Mouse (Mus musculus) G1E (cell line): ENCODE data around the gene Cenpn. TPM values are rescaled to one million over a fixed set of nuclear protein-coding genes. Genes with fewer than 3 reads are reported as not detected.
A peak's percentile ranks its signal among the peaks of the same experiment; 100 is the strongest.

Source experiments
- ATAC-seq: 2 replicates; pipeline ENCODE4 v1.8.0; 2016; ENCODE audit warnings: mild to moderate bottlenecking; ENCODE audit not compliant: insufficient number of reproducible peaks, poor library complexity, low FRiP score, severe bottlenecking; ENCODE audit errors: extremely low read depth
- DNase-seq: peaks from one replicate; pipeline ENCODE4 v3.0.0; 2012; ENCODE audit warnings: low spot score
- H3K27me3 ChIP-seq: 2 replicates; pipeline ENCODE4 v1.6.1; 2012; ENCODE audit warnings: mild to moderate bottlenecking, low read length, inconsistent platforms; ENCODE audit not compliant: insufficient read depth
- H3K36me3 ChIP-seq: replicated peaks from 2 replicates; pipeline ENCODE3; 2012; ENCODE audit warnings: mild to moderate bottlenecking, inconsistent platforms
- H3K4me1 ChIP-seq: 2 replicates; pipeline ENCODE4 v1.6.1; 2012; ENCODE audit warnings: low read depth, low read length, inconsistent platforms, mixed read lengths; ENCODE audit not compliant: insufficient read depth
- H3K4me3 ChIP-seq: 2 replicates; pipeline ENCODE4 v1.5.1; 2012; ENCODE audit warnings: low read depth, mild to moderate bottlenecking, inconsistent platforms, low read length, moderate library complexity, mixed read lengths
- H3K9me3 ChIP-seq: replicated peaks from 2 replicates; pipeline ENCODE4 v1.6.1; 2012; ENCODE audit warnings: inconsistent platforms
- CTCF ChIP-seq: IDR thresholded peaks from 2 replicates; pipeline ENCODE4 v1.5.1; 2012; ENCODE audit warnings: low read depth, low read length, inconsistent platforms, mixed read lengths
- GATA1 ChIP-seq: IDR thresholded peaks from 2 replicates; pipeline ENCODE4 v1.6.1; 2012; ENCODE audit warnings: borderline replicate concordance, low read length, inconsistent platforms, mixed read lengths
- GATA2 ChIP-seq: IDR thresholded peaks from 2 replicates; pipeline ENCODE4 v1.6.1; 2012; ENCODE audit warnings: low read depth, low read length, inconsistent platforms, borderline replicate concordance
- POLR2AphosphoS5 ChIP-seq: IDR thresholded peaks from 2 replicates; pipeline ENCODE4 v1.6.1; 2012; ENCODE audit warnings: low read depth, low read length, inconsistent platforms; ENCODE audit not compliant: insufficient replicate concordance
- TAL1 ChIP-seq: conservative IDR thresholded peaks from 2 replicates; pipeline ENCODE4 v1.6.1; 2012; ENCODE audit warnings: low read depth, low read length, inconsistent platforms, mixed read lengths
- polyA plus RNA-seq: library from polyadenylated mRNA; stranded (reverse); fragments of >175 nt; gene quantifications from 2 replicates; pipeline ENCODE4 v1.2.3, GENCODE M21; 2012
- total RNA-seq, 2 experiments: library from RNA; stranded (forward) in 1 of 2; stranded (reverse) in 1 of 2; fragments of 200-1000 nt in 1 of 2; fragments of >200 nt in 1 of 2; fragmentation: Nextera tagmentation in 1 of 2; gene quantifications; 2 replicates each; pipeline ENCODE4 v1.2.3; 2014 to 2017

Gene Cenpn
- total and polyA plus RNA-seq, 3 experiments: 11.2 to 69.8 (median 49.2) TPM

DNA sequence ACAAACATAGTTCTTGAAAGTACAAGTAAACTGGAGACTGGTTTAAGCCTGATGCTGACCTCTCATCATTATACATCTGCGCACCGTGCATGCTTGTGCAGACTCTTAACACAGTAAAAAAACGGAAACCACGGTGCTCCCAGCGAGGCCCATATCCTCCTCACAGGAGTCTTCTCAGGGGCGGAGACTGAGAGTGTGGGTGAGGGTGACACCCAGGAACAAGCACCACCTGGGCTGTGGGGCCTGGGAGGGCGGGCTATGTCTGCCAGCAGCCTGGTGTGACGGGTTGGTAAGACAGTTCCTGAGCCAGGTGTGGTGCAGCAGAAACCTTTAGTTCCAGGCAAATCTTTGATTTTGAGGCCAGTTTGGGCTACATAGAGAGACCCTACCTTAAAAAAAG lies 30.9 kb downstream of the Cenpn start:
- Histone ChIP-seq H3K4me3 (no peak overlapping the region), H3K27me3 (no peaks in the 10 kb centered on the region), H3K36me3 (peaks cover 82% of the 10 kb centered on the region), H3K4me1 (peaks cover 40% of the 10 kb centered on the region), H3K9me3 (no peaks in the 10 kb centered on the region)
- DNase-seq: no peak
- TF ChIP-seq TAL1 (no peak), CTCF (no peak), POLR2AphosphoS5 (no peak), GATA2 (no peak), GATA1 (no peak)
- no peak for ATAC-seq

DNA sequence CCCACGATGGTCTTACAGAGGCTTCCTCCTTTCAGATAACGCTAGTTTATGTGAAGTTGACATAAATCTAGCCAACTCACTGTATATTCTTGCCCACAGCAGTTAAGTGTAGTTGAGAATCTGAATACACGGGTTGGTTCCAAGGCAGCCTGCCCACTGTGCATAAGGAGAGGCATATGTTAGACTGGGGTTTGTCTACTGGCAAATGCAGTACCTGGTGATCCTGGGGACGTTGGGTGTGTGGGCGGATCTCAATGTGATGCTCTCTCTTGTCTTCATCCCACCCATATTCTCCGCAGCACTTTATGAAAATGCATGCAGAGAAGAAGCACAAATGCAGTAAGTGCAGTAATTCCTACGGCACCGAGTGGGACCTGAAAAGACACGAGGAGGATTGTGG lies 32.9 kb downstream of the Cenpn start:
- no peaks in the 10 kb centered on the region for H3K9me3 ChIP-seq
- no peaks in the 10 kb centered on the region for H3K27me3 ChIP-seq
- ATAC-seq (no peak), DNase-seq (no peak)
- no peak for TF ChIP-seq POLR2AphosphoS5
- TF ChIP-seq TAL1: no peak
- TF ChIP-seq CTCF: no peak
- no peak for TF ChIP-seq GATA1
- no peak for TF ChIP-seq GATA2
- H3K4me1 ChIP-seq: peaks cover 35% of the 10 kb centered on the region
- H3K36me3 ChIP-seq: peaks cover 89% of the 10 kb centered on the region
- H3K4me3 ChIP-seq: no peak overlapping the region

DNA sequence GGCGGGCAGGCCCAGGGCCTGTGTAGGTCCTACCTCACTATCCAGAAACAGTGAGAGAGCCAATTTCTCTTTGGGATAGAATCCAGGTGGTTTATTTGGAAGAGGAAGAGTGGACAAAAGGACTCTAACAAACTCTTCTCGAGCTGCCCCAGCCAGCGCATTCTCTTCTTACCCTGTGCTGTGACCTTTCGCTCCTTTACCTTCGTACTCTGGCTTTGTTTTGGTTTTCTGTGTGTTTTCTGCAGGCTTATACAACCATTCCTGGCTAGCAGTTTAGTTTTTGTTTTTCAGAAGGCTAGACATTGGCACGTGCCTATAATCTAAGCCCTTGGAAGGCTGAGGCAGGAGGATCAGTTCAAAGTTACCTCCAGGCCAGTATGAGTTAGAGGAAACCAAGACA lies 48.0 kb downstream of the Cenpn start:
- no peaks in the 10 kb centered on the region for H3K9me3 ChIP-seq
- no peak for DNase-seq
- H3K4me3 ChIP-seq: no peak overlapping the region
- 0 out of 2 replicates have a peak, but pooled peaks cover 4% of the 10 kb centered on the region for H3K4me1 ChIP-seq
- no peaks in the 10 kb centered on the region for H3K36me3 ChIP-seq
- TF ChIP-seq GATA2: no peak
- no peak for TF ChIP-seq TAL1
- no peak for TF ChIP-seq GATA1
- TF ChIP-seq POLR2AphosphoS5: no peak
- TF ChIP-seq CTCF: no peak
- no peak for ATAC-seq
- H3K27me3 ChIP-seq: peaks cover 25% of the 10 kb centered on the region

- peaks cover 29% of the 10 kb centered on the region for H3K27me3 ChIP-seq
- ATAC-seq (no peak), DNase-seq (no peak)
- TF ChIP-seq CTCF: no peak
- TF ChIP-seq TAL1: no peak
- TF ChIP-seq POLR2AphosphoS5: no peak
- TF ChIP-seq GATA1: no peak
- TF ChIP-seq GATA2: no peak
- H3K36me3 ChIP-seq: no peaks in the 10 kb centered on the region
- H3K9me3 ChIP-seq: no peaks in the 10 kb centered on the region
- H3K4me3 ChIP-seq: no peak overlapping the region
- peaks cover 23% of the 10 kb centered on the region for H3K4me1 ChIP-seq
Observed at GRCm38 (mm10) chr8:116975066-116975465, 53.5 kb downstream of the Cenpn start.

DNA sequence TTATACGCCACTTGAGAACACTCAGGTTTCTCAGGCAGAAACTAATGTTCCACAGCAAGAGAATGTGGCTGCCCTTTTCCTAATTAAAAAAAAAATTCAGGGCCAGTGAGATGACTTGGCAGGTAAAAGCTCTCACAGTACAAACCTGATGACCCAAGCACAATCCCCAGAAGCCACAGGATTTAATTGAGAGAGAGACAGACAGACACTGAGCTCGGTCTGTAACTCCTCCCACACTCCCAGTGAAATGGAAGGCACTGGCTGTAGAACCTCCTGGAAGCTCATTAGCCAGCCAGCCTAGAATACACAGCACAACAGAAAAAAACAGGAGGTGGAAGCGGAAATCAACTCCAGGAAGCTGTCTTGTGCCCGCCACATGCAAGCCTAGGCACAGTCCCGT lies 54.1 kb downstream of the Cenpn start:
- TF ChIP-seq CTCF (no peak), POLR2AphosphoS5 (no peak), TAL1 (no peak), GATA2 (no peak), GATA1 (no peak)
- no peaks in the 10 kb centered on the region for H3K9me3 ChIP-seq
- peaks cover under 1% of the 10 kb centered on the region for H3K36me3 ChIP-seq
- peaks cover 25% of the 10 kb centered on the region for H3K4me1 ChIP-seq
- no peak for DNase-seq
- H3K4me3 ChIP-seq: no peak overlapping the region
- H3K27me3 ChIP-seq: peaks cover 24% of the 10 kb centered on the region
- no peak for ATAC-seq

DNA sequence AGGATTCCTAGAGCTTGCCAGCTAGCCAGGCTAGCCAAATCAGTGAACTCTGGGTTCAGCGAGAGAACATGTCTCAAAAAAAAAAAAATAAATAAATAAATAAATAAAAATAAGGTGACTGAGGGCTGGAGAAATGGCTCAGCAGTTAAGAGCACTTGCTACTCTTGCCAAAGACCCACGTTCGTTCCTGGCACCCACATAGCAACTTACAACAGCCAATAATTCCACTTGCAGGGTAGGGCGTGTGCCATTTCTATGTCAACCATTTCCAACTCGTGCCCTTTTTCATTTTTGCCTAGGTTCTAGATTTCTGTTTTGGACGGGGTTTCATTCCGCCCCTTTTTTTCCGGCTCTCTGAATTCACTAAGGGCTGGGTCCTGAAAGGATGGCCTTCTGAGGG lies 56.5 kb downstream of the Cenpn start:
- H3K27me3 ChIP-seq: peaks cover 12% of the 10 kb centered on the region
- no peak for DNase-seq
- peaks cover 18% of the 10 kb centered on the region for H3K36me3 ChIP-seq
- H3K4me3 ChIP-seq: peak overlapping the region; percentile 82
- peaks cover 25% of the 10 kb centered on the region for H3K4me1 ChIP-seq
- no peak for TF ChIP-seq GATA1
- TF ChIP-seq CTCF: no peak
- TF ChIP-seq POLR2AphosphoS5: no peak
- ATAC-seq: no peak
- no peaks in the 10 kb centered on the region for H3K9me3 ChIP-seq
